Mouse (Mus musculus): ENCODE results near the gene Lrrc73. TPM values are rescaled to one million over a fixed set of nuclear protein-coding genes. Genes with fewer than 3 reads are reported as not detected.

The Lrrc73 gene
- polyA plus RNA-seq (2012; rRNA removed) = 20.0 and 20.2 TPM in 2 replicates

GRCm38 (mm10) chr17:46253452-46254084 is at the start of gene Lrrc73:
Gene Lrrc73, plus strand, starts transcription at chr17:46253531.

GRCm38 (mm10) chr17:46247512-46248188 is 5.7 kb upstream of the Lrrc73 start, which contains the start of the genes Polr1c and Yipf3:
Gene Polr1c, minus strand, starts transcription at chr17:46248054.
Gene Yipf3, plus strand, starts transcription at chr17:46248080.

GRCm38 (mm10) chr17:46282483-46283123 is 29.3 kb downstream of the Lrrc73 start, which contains the start of gene Tjap1:
Gene Tjap1, minus strand, starts transcription at chr17:46283026.

GRCm38 (mm10) chr17:46297364-46298219 is 44.3 kb downstream of the Lrrc73 start, which contains the start of gene Dlk2:
Gene Dlk2, plus strand, starts transcription at chr17:46297421.

Other genes starting within 250 kb of the Lrrc73 start
- 205 and 227 TPM in 2 replicates for gene Vegfa, start 221.2 kb upstream of the Lrrc73 start, polyA plus RNA-seq (2012; rRNA removed)
- gene Mrps18a, start 142.5 kb upstream of the Lrrc73 start, polyA plus RNA-seq (2012; rRNA removed) = 92.3 and 96.9 TPM in 2 replicates
- 26.1 and 26.4 TPM in 2 replicates for gene Rsph9, start 109.3 kb upstream of the Lrrc73 start, polyA plus RNA-seq (2012; rRNA removed)
- 21.7 and 23.9 TPM in 2 replicates for gene Mad2l1bp, start 100.0 kb upstream of the Lrrc73 start, polyA plus RNA-seq (2012; rRNA removed)
- gene Gtpbp2, start 92.5 kb upstream of the Lrrc73 start, polyA plus RNA-seq (2012; rRNA removed) = 186 and 196 TPM in 2 replicates
- 11.3 and 12.0 TPM in 2 replicates for gene Polh, start 50.9 kb upstream of the Lrrc73 start, polyA plus RNA-seq (2012; rRNA removed)
- 51.0 and 55.9 TPM in 2 replicates for gene Xpo5, start 50.7 kb upstream of the Lrrc73 start, polyA plus RNA-seq (2012; rRNA removed)
- gene Polr1c, start 5.5 kb upstream of the Lrrc73 start, polyA plus RNA-seq (2012; rRNA removed) = 120 and 123 TPM in 2 replicates
- 68.1 and 81.0 TPM in 2 replicates for gene Yipf3, start 5.5 kb upstream of the Lrrc73 start, polyA plus RNA-seq (2012; rRNA removed)
- 76.4 and 83.6 TPM in 2 replicates for gene Tjap1, start 29.5 kb downstream of the Lrrc73 start, polyA plus RNA-seq (2012; rRNA removed)
- 74.5 and 85.0 TPM in 2 replicates for gene Dlk2, start 43.9 kb downstream of the Lrrc73 start, polyA plus RNA-seq (2012; rRNA removed)
- gene Abcc10, start 74.8 kb downstream of the Lrrc73 start, polyA plus RNA-seq (2012; rRNA removed) = 16.7 and 17.0 TPM in 2 replicates
- 36.2 and 37.2 TPM in 2 replicates for gene Zfp318, start 130.2 kb downstream of the Lrrc73 start, polyA plus RNA-seq (2012; rRNA removed)
- 7.2 and 8.6 TPM in 2 replicates for gene Crip3, start 175.4 kb downstream of the Lrrc73 start, polyA plus RNA-seq (2012; rRNA removed)
- gene Slc22a7, start 184.9 kb downstream of the Lrrc73 start, polyA plus RNA-seq (2012; rRNA removed) = 0.14 and 0.15 TPM in 2 replicates
- gene Ttbk1, start 234.1 kb downstream of the Lrrc73 start, polyA plus RNA-seq (2012; rRNA removed) = 20.1 and 21.0 TPM in 2 replicates
- 22.5 and 29.6 TPM in 2 replicates for gene Dnph1, start 243.2 kb downstream of the Lrrc73 start, polyA plus RNA-seq (2012; rRNA removed)

All from central nervous system, embryonic 14 days (tissue).